Mouse (Mus musculus): ENCODE data around the gene Reps2. TPM values are rescaled to one million over a fixed set of nuclear protein-coding genes. Genes with fewer than 3 reads are reported as not detected.

Gene Reps2
- total RNA-seq, 4 experiments from 2014 or later: 124 to 164 (median 138) TPM

- no peak for DNase-seq (ENCODE audit: low spot score in 2 of 2)
Measured at GRCm38 (mm10) chrX:162590145-162590790, 53.2 kb downstream of the Reps2 start.

GRCm38 (mm10) chrX:162589173-162589805 is 54.2 kb downstream of the Reps2 start:
- DNase-seq (ENCODE audit: low spot score in 2 of 2): no peak

- DNase-seq (ENCODE audit: low spot score in 2 of 2): no peak
Measured at GRCm38 (mm10) chrX:162584349-162584748, 59.1 kb downstream of the Reps2 start.

- DNase-seq (ENCODE audit: low spot score in 2 of 2): no peak
Measured at GRCm38 (mm10) chrX:162580521-162580920, 62.9 kb downstream of the Reps2 start.

- no peak for DNase-seq (ENCODE audit: low spot score in 2 of 2)
Measured at GRCm38 (mm10) chrX:162568439-162568838, 75.0 kb downstream of the Reps2 start.

- no peak for DNase-seq (ENCODE audit: low spot score in 2 of 2)
Measured at GRCm38 (mm10) chrX:162565501-162565900, 77.9 kb downstream of the Reps2 start.

- DNase-seq (ENCODE audit: low spot score in 2 of 2): peak in 1 of 2 experiments; percentile 55
Measured at GRCm38 (mm10) chrX:162556459-162556841, 87.0 kb downstream of the Reps2 start.

- no peak for DNase-seq (ENCODE audit: low spot score in 2 of 2)
Measured at GRCm38 (mm10) chrX:162555729-162556458, 87.6 kb downstream of the Reps2 start.

- no peak for DNase-seq (ENCODE audit: low spot score in 2 of 2)
Measured at GRCm38 (mm10) chrX:162554513-162554912, 88.9 kb downstream of the Reps2 start.

GRCm38 (mm10) chrX:162552383-162552782 is 91.1 kb downstream of the Reps2 start:
- DNase-seq (ENCODE audit: low spot score in 2 of 2): no peak

- DNase-seq (ENCODE audit: low spot score in 2 of 2): no peak
Measured at GRCm38 (mm10) chrX:162545037-162545436, 98.4 kb downstream of the Reps2 start.

- DNase-seq (ENCODE audit: low spot score in 2 of 2): no peak
Measured at GRCm38 (mm10) chrX:162542576-162543227, 100.7 kb downstream of the Reps2 start.

GRCm38 (mm10) chrX:162541961-162542360 is 101.5 kb downstream of the Reps2 start:
- no peak for DNase-seq (ENCODE audit: low spot score in 2 of 2)

GRCm38 (mm10) chrX:162531016-162531415 is 112.4 kb downstream of the Reps2 start:
- DNase-seq (ENCODE audit: low spot score in 2 of 2): no peak

GRCm38 (mm10) chrX:162527240-162527639 is 116.2 kb downstream of the Reps2 start:
- DNase-seq (ENCODE audit: low spot score in 2 of 2): peak in 1 of 2 experiments; percentile 41

- DNase-seq (ENCODE audit: low spot score in 2 of 2): no peak
Measured at GRCm38 (mm10) chrX:162521831-162522514, 121.5 kb downstream of the Reps2 start.

- DNase-seq (ENCODE audit: low spot score in 2 of 2): no peak
Measured at GRCm38 (mm10) chrX:162521197-162521596, 122.3 kb downstream of the Reps2 start.

GRCm38 (mm10) chrX:162520374-162520773 is 123.1 kb downstream of the Reps2 start:
- DNase-seq (ENCODE audit: low spot score in 2 of 2): no peak

- no peak for DNase-seq (ENCODE audit: low spot score in 2 of 2)
Measured at GRCm38 (mm10) chrX:162510426-162510980, 132.9 kb downstream of the Reps2 start.

GRCm38 (mm10) chrX:162505186-162505585 is 138.3 kb downstream of the Reps2 start:
- no peak for DNase-seq (ENCODE audit: low spot score in 2 of 2)

GRCm38 (mm10) chrX:162503436-162503835 is 140.0 kb downstream of the Reps2 start:
- DNase-seq (ENCODE audit: low spot score in 2 of 2): peak in 1 of 2 experiments; percentile 48
